Mouse (Mus musculus) heart, postnatal 0 days (tissue): ENCODE data around the gene Golt1a.

Source experiments
- CTCF ChIP-seq: IDR thresholded peaks from 2 replicates; pipeline ENCODE4 v1.5.1; 2016; ENCODE audit warnings: antibody characterized with exemption, control low read depth, low read depth
- EP300 ChIP-seq: IDR thresholded peaks from 2 replicates; pipeline ENCODE4 v1.6.1; 2016; ENCODE audit warnings: antibody characterized with exemption, low read depth

DNA sequence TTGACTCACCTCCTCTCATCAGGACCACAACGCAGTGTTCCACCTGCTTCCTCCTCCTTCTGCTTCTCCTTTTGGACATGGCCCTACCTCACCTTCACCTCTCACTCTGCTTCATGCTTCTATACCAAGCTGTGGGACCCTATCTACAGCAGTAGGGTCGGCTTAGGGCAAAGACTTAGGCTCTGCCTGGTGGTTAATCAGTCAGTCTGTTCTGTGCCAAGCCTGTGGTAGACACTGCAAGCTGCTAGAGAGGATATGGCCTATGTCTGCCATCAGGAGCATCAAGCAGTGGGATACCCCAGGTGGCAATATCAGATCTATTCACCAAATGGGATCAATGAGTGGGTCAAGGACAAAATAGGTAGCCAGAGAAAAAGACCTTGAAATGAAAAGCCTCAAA is 29.1 kb upstream of the Golt1a start:
- no peak for TF ChIP-seq CTCF
- TF ChIP-seq EP300, result no peak
